Mouse (Mus musculus) lung, embryonic 14.5 days (tissue): Measurements from ENCODE around the gene Tmco2. TPM values are rescaled to one million over a fixed set of nuclear protein-coding genes. Genes with fewer than 3 reads are reported as not detected.
"Not testable (repeated sequence)": the region's sequence is repeated elsewhere in the genome, so short reads cannot be mapped to it uniquely, and the experiment has no call there.

Experiments used
- ATAC-seq: fragments of 200-750 bp; cut with Nextera tagmentation; 2 replicates; pipeline ENCODE4 v1.8.0; 2017; ENCODE audit warnings: mild to moderate bottlenecking, moderate TSS enrichment, moderate library complexity; ENCODE audit not compliant: insufficient read depth
- DNase-seq: peaks from one replicate; pipeline ENCODE4 v3.0.0-alpha.2; 2015
- H3K27ac ChIP-seq: fragments of 300-500 bp; sonication (generic); 2 replicates; pipeline ENCODE4 v1.5.1; 2014; ENCODE audit warnings: low read depth, mild to moderate bottlenecking, moderate library complexity
- H3K27me3 ChIP-seq: fragments of 300-500 bp; sonication (generic); 2 replicates; pipeline ENCODE4 v1.6.1; 2014; ENCODE audit warnings: low read length, control low read depth; ENCODE audit not compliant: insufficient read depth
- H3K36me3 ChIP-seq: fragments of 300-500 bp; sonication (generic); 2 replicates; pipeline ENCODE4 v1.6.1; 2014; ENCODE audit warnings: control low read depth; ENCODE audit not compliant: insufficient read depth
- H3K4me1 ChIP-seq: fragments of 300-500 bp; sonication (generic); 2 replicates; pipeline ENCODE4 v1.6.1; 2014; ENCODE audit warnings: antibody characterized with exemption, control low read depth; ENCODE audit not compliant: insufficient read depth
- H3K4me2 ChIP-seq: fragments of 300-500 bp; sonication (generic); 2 replicates; pipeline ENCODE4 v1.6.1; 2014; ENCODE audit warnings: mild to moderate bottlenecking
- H3K4me3 ChIP-seq: fragments of 300-500 bp; sonication (generic); 2 replicates; pipeline ENCODE4 v1.5.1; 2014; ENCODE audit warnings: low read depth, low read length
- H3K9ac ChIP-seq: fragments of 300-500 bp; sonication (generic); 2 replicates; pipeline ENCODE4 v1.6.1; 2014
- H3K9me3 ChIP-seq: fragments of 300-500 bp; sonication (generic); 2 replicates; pipeline ENCODE4 v1.6.1; 2016; ENCODE audit warnings: low read depth, low read length, control low read depth
- CTCF ChIP-seq: IDR thresholded peaks from 2 replicates; pipeline ENCODE4 v1.5.1; 2016; ENCODE audit warnings: antibody characterized with exemption, low read depth
- WGBS: fragments of 180-500 bp; shearing (Covaris S2); extraction: QIAGEN DNeasy Blood & Tissue Kit; methylation state at CpG from one replicate; pipeline ENCODE4 v1.1.7; 2014; 5-methylcytosine and 5-hydroxymethylcytosine counted together
- polyA plus RNA-seq: library from polyadenylated mRNA; unstranded; fragments of >200 nt; fragmentation: Nextera tagmentation; extraction: Ambion mirVana; gene quantifications from 2 replicates; pipeline ENCODE4 v1.2.1, GENCODE M21; 2014

Tmco2 gene
- polyA plus RNA-seq, 1 experiment from 2014 or later: not detected

DNA sequence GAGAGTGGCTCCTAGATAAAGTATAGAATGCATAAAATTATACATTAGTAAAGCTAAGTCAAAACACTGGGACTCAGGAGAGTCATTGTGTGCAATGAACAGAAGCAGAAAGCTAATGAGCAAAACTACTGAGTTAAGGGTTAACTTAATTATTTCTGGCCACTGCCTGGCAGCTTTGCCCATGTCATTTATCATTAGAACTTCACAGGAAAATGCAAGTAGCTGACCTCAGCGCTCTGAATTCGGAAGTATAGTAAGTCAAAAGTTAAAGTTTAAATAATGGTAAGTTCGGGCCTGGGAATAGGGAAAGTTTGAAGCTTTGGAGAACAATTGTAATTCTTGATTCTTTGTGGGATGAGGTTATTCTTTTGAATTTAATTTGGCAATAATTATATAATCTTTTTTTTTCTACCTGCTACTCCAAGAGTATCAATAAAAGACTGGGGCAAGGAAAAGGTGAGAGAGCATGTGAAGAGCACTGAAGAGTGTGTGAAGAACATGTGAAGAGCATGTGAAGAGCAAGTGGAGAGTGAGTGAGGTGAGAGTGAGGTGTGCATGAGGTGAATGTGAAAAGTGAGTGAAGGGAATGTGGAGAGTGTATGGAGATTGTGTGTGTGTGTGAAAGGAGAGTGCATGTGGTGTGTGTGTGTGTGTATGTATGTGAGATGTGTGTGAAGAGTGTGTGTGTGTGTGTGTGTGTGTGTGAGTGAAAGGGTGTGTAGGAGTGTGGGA is 30.9 kb downstream of the Tmco2 start:
- Histone ChIP-seq H3K9me3 (no peaks in the 10 kb centered on the region), H3K27ac (no peak overlapping the region), H3K4me1 (no peaks in the 10 kb centered on the region), H3K36me3 (peaks cover 87% of the 10 kb centered on the region), H3K4me2 (no peak overlapping the region), H3K27me3 (no peaks in the 10 kb centered on the region), H3K9ac (no peak overlapping the region), H3K4me3 (no peak overlapping the region)
- 57% methylated on average over 3 of the region's 3 CpGs for WGBS
- ATAC-seq: no peak
- DNase-seq: no peak
- no peak for TF ChIP-seq CTCF

DNA sequence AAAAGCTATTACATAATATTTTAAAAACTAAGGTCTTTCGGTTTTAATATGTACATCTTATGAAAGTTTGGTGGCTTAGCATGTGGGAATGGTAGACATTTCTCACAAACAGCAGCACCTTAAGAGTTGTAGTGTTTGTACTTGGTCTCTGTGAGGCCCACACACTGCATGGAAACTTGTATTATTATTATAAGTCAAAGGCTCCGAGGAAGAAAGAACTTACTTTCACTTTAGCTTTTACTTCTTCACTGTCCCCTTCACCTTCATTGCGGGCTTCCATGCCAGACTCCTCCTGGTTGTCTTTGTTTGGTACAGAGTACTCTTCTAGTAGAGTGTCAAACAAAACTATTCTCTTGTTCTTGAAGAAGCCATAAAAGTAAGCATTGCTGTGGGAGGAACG is 34.8 kb downstream of the Tmco2 start:
- no peak for ATAC-seq
- H3K36me3 ChIP-seq: peaks cover 62% of the 10 kb centered on the region
- TF ChIP-seq CTCF: no peak

GRCm38 (mm10) chr4:121065336-121065735 is 43.7 kb downstream of the Tmco2 start:
- no peak for DNase-seq
- H3K9me3 ChIP-seq: no peaks in the 10 kb centered on the region
- no peak overlapping the region for H3K4me2 ChIP-seq
- H3K36me3 ChIP-seq: peaks cover 47% of the 10 kb centered on the region
- WGBS: 52% methylated on average over 2 of the region's 2 CpGs
- H3K4me1 ChIP-seq: no peaks in the 10 kb centered on the region
- no peak for TF ChIP-seq CTCF
- ATAC-seq: no peak
- H3K4me3 ChIP-seq: no peak overlapping the region
- no peak overlapping the region for H3K27ac ChIP-seq
- H3K9ac ChIP-seq: no peak overlapping the region
- no peaks in the 10 kb centered on the region for H3K27me3 ChIP-seq

More for the DNA sequence above, 34.8 kb downstream of the Tmco2 start:
- Histone ChIP-seq H3K4me2 (no peak overlapping the region), H3K9ac (no peak overlapping the region), H3K27ac (no peak overlapping the region), H3K9me3 (no peaks in the 10 kb centered on the region), H3K4me3 (no peak overlapping the region), H3K4me1 (no peaks in the 10 kb centered on the region), H3K27me3 (no peaks in the 10 kb centered on the region)
- DNase-seq: no peak
- WGBS: 92% methylated on average over 4 of the region's 4 CpGs

- not testable (repeated sequence) for H3K9ac ChIP-seq, DNase-seq
Measured at GRCm38 (mm10) chr4:121059218-121059617, 49.8 kb downstream of the Tmco2 start.

GRCm38 (mm10) chr4:121057032-121057431 is 52.0 kb downstream of the Tmco2 start:
- Histone ChIP-seq H3K27ac (no peak overlapping the region), H3K9ac (no peak overlapping the region), H3K27me3 (0 out of 2 replicates have a peak, but pooled peaks cover 4% of the 10 kb centered on the region), H3K4me3 (no peak overlapping the region), H3K4me1 (no peaks in the 10 kb centered on the region), H3K4me2 (no peak overlapping the region), H3K36me3 (peaks cover 11% of the 10 kb centered on the region; the same call in 1 of the 2 replicates), H3K9me3 (no peaks in the 10 kb centered on the region)
- peak; percentile 14; the same call in 1 of the 2 replicates for ATAC-seq
- TF ChIP-seq CTCF: no peak
- DNase-seq: no peak
- WGBS: 45% methylated on average over 2 of the region's 2 CpGs

More at GRCm38 (mm10) chr4:121059218-121059617, 49.8 kb downstream of the Tmco2 start:
- H3K36me3 ChIP-seq: peaks cover 27% of the 10 kb centered on the region; the same call in 1 of the 2 replicates
- H3K9me3 ChIP-seq, ATAC-seq, H3K27ac ChIP-seq, H3K4me1 ChIP-seq, H3K4me2 ChIP-seq, H3K27me3 ChIP-seq, H3K4me3 ChIP-seq: not testable (repeated sequence)
- whole genome bisulfite sequencing: 75% methylated on average over 9 of the region's 10 CpGs

GRCm38 (mm10) chr4:121056342-121056741 is 52.7 kb downstream of the Tmco2 start:
- Histone ChIP-seq H3K9ac (no peak overlapping the region), H3K4me3 (no peak overlapping the region), H3K27ac (no peak overlapping the region), H3K27me3 (0 out of 2 replicates have a peak, but pooled peaks cover 4% of the 10 kb centered on the region), H3K4me1 (no peaks in the 10 kb centered on the region), H3K36me3 (peaks cover 11% of the 10 kb centered on the region; the same call in 1 of the 2 replicates), H3K9me3 (no peaks in the 10 kb centered on the region), H3K4me2 (no peak overlapping the region)
- TF ChIP-seq CTCF: peak; percentile 59
- DNase-seq (no peak), ATAC-seq (0 out of 2 replicates have a peak, but pooled peaks have one; percentile 22)
- WGBS: 55% methylated on average over 3 of the region's 3 CpGs

Other genes with a start within 250 kb of the Tmco2 start
- 24.3 and 25.1 TPM in 2 replicates for gene Exo5, start 184.2 kb downstream of the Tmco2 start, polyA plus RNA-seq
- 7.8 and 9.4 TPM in 2 replicates for gene Zfp69, start 157.5 kb downstream of the Tmco2 start, polyA plus RNA-seq
- 19.2 and 19.7 TPM in 2 replicates for gene Smap2, start 92.0 kb downstream of the Tmco2 start, polyA plus RNA-seq
- 8.2 and 9.3 TPM in 2 replicates for gene Col9a2, start 69.8 kb downstream of the Tmco2 start, polyA plus RNA-seq
- 27.1 and 29.2 TPM in 2 replicates for gene Zmpste24, start 11.0 kb downstream of the Tmco2 start, polyA plus RNA-seq
- gene Rlf, start 105.9 kb upstream of the Tmco2 start, polyA plus RNA-seq: 23.2 and 24.6 TPM in 2 replicates
- not detected in 2 replicates for gene Gm12888, start 215.7 kb upstream of the Tmco2 start, polyA plus RNA-seq